Mouse (Mus musculus) embryonic facial prominence, embryonic 15.5 days (tissue): Measurements from ENCODE around the gene Tkt. TPM values are rescaled to one million over a fixed set of nuclear protein-coding genes. Genes with fewer than 3 reads are reported as not detected.

Experiments
- ATAC-seq: fragments of 200-750 bp; cut with Nextera tagmentation; 2 replicates; pipeline ENCODE4 v1.8.0; 2017; ENCODE audit warnings: low read depth, moderate TSS enrichment; ENCODE audit not compliant: insufficient number of reproducible peaks, low FRiP score, low TSS enrichment
- H3K27ac ChIP-seq: fragments of 300-500 bp; sonication (generic); replicated peaks from 2 replicates; pipeline ENCODE4 v1.5.1; 2015; ENCODE audit warnings: mild to moderate bottlenecking, inconsistent platforms
- H3K27me3 ChIP-seq: fragments of 300-500 bp; sonication (generic); 2 replicates; pipeline ENCODE4 v1.6.1; 2015; ENCODE audit warnings: inconsistent platforms
- H3K36me3 ChIP-seq: fragments of 300-500 bp; sonication (generic); 2 replicates; pipeline ENCODE4 v1.6.1; 2015; ENCODE audit warnings: mild to moderate bottlenecking, inconsistent platforms
- H3K4me1 ChIP-seq: fragments of 300-500 bp; sonication (generic); 2 replicates; pipeline ENCODE4 v1.6.1; 2015; ENCODE audit warnings: inconsistent platforms
- H3K4me2 ChIP-seq: fragments of 300-500 bp; sonication (generic); replicated peaks from 2 replicates; pipeline ENCODE4 v1.6.1; 2015; ENCODE audit warnings: mild to moderate bottlenecking, inconsistent platforms
- H3K4me3 ChIP-seq: fragments of 300-500 bp; sonication (generic); replicated peaks from 2 replicates; pipeline ENCODE4 v1.5.1; 2015; ENCODE audit warnings: mild to moderate bottlenecking, inconsistent platforms
- H3K9ac ChIP-seq: fragments of 300-500 bp; sonication (generic); 2 replicates; pipeline ENCODE4 v1.6.1; 2015; ENCODE audit warnings: inconsistent platforms
- H3K9me3 ChIP-seq: fragments of 300-500 bp; sonication (generic); replicated peaks from 2 replicates; pipeline ENCODE4 v1.6.1; 2016; ENCODE audit warnings: inconsistent platforms
- WGBS: fragments of 180-500 bp; shearing (Covaris S2); methylation state at CpG from one replicate; pipeline ENCODE4 v1.1.7; 2015; 5-methylcytosine and 5-hydroxymethylcytosine counted together
- polyA plus RNA-seq: library from polyadenylated mRNA; unstranded; fragments of >200 nt; fragmentation: Nextera tagmentation; extraction: Ambion mirVana; gene quantifications from 2 replicates; pipeline ENCODE4 v1.2.1, GENCODE M21; 2015

Gene Tkt
- polyA plus RNA-seq, 1 experiment from 2014 or later: 204 TPM

DNA sequence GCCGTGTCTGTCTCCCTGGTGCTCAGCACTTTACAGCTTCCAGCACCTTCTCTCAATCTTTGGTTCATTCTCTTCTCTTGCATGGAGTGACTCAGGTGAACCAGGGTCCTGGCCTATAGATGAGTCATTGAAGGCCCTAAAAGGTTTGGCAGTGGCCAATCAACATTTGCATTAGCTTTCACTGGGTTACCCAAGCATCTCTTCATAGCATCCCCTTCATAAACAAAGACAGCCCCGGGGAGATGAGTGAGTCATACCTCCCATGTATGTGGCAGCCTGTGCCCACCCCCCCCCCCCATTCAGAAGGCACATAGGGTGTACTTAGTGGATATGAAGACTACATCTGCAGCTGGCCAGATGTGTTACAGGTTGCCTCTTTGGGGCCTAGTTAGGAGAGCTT lies 8.5 kb downstream of the Tkt start:
- ATAC-seq: no peak
- 81% methylated on average over 2 of the region's 2 CpGs for WGBS
- Histone ChIP-seq H3K4me1 (peaks cover 10% of the 10 kb centered on the region), H3K9me3 (no peaks in the 10 kb centered on the region), H3K27ac (no peak overlapping the region), H3K36me3 (peaks cover 43% of the 10 kb centered on the region), H3K9ac (no peak overlapping the region), H3K27me3 (no peaks in the 10 kb centered on the region), H3K4me3 (no peak overlapping the region), H3K4me2 (no peak overlapping the region)

GRCm38 (mm10) chr14:30557730-30558129 lies 9.6 kb downstream of the Tkt start:
- Histone ChIP-seq H3K27me3 (no peaks in the 10 kb centered on the region), H3K36me3 (peaks cover 47% of the 10 kb centered on the region), H3K27ac (0 out of 2 replicates have a peak overlapping the region, but pooled peaks have one; percentile 1), H3K4me3 (no peak overlapping the region), H3K9me3 (no peaks in the 10 kb centered on the region), H3K4me2 (no peak overlapping the region), H3K4me1 (0 out of 2 replicates have a peak, but pooled peaks cover 9% of the 10 kb centered on the region), H3K9ac (no peak overlapping the region)
- 69% methylated on average over 9 of the region's 9 CpGs for WGBS
- ATAC-seq: no peak

- ATAC-seq: peak; percentile 26; the same call in 1 of the 2 replicates
- Histone ChIP-seq H3K4me2 (no peak overlapping the region), H3K4me3 (no peak overlapping the region), H3K27ac (no peak overlapping the region), H3K27me3 (no peaks in the 10 kb centered on the region), H3K36me3 (peaks cover 57% of the 10 kb centered on the region), H3K4me1 (0 out of 2 replicates have a peak, but pooled peaks cover 9% of the 10 kb centered on the region), H3K9me3 (no peaks in the 10 kb centered on the region), H3K9ac (no peak overlapping the region)
- 76% methylated on average over 17 of the region's 17 CpGs for WGBS
Measured at GRCm38 (mm10) chr14:30559321-30559850, 11.2 kb downstream of the Tkt start.

DNA sequence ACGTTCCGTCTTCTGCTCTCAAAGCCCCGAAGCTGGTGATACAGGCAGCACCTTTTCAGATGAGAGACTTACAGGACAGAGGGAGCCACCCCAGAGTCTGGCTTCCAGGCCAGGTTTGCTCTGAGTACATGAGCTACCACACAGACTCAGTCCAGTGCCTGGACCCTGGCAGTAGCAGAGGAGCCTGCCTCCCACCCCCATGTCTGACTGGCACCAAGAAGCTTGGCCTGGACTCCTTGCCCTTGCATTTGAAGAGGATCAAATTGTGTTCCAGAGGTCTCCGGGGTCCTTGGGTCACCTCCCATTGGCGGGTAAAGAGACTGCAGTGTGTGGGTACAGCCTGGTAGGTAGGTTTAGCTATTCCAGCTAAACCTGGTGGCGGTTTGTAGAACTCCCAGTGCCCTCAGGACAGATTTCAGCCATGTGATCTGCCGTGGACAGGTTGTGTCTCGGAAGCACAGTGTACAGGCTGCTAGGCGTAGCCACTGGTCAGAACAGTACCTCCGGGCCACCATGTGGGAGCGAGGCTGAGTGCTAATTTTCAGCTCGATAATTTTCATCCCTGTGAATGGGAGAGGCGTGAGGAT lies 12.7 kb downstream of the Tkt start:
- Histone ChIP-seq H3K4me2 (no peak overlapping the region), H3K36me3 (peaks cover 68% of the 10 kb centered on the region), H3K9me3 (no peaks in the 10 kb centered on the region), H3K9ac (no peak overlapping the region), H3K27me3 (no peaks in the 10 kb centered on the region), H3K27ac (no peak overlapping the region), H3K4me1 (0 out of 2 replicates have a peak, but pooled peaks cover 9% of the 10 kb centered on the region), H3K4me3 (no peak overlapping the region)
- no peak for ATAC-seq
- WGBS: 87% methylated on average over 13 of the region's 13 CpGs

- WGBS: 72% methylated on average over 14 of the region's 14 CpGs
- no peak overlapping the region for H3K9ac ChIP-seq
- no peak overlapping the region for H3K4me2 ChIP-seq
- H3K4me1 ChIP-seq: 0 out of 2 replicates have a peak, but pooled peaks cover 5% of the 10 kb centered on the region
- H3K36me3 ChIP-seq: peaks cover 69% of the 10 kb centered on the region
- no peaks in the 10 kb centered on the region for H3K9me3 ChIP-seq
- ATAC-seq: no peak
- H3K27ac ChIP-seq: no peak overlapping the region; the same call in 1 of the 2 replicates
- H3K27me3 ChIP-seq: no peaks in the 10 kb centered on the region
- no peak overlapping the region for H3K4me3 ChIP-seq
Measured at GRCm38 (mm10) chr14:30561470-30562187, 13.5 kb downstream of the Tkt start.

DNA sequence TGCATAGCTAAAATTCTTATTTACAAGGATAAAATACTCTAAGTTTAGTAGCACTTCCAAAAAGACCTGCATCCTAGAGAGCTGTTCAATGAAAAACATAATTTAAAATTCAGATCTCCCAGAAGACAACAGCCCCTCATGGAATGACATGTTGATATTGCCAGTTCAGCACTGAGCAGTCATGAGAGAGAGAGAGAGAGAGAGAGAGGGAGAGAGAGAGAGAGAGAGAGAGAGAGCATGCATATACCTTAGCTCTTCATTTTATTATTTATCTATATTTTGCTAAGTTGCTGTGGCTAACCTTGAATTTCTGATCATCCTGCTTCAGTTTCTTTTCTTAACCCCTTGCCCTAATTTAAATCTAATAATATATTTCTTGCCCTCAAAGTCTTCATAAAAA lies 14.2 kb downstream of the Tkt start:
- H3K4me1 ChIP-seq: 0 out of 2 replicates have a peak, but pooled peaks cover 5% of the 10 kb centered on the region
- ATAC-seq: no peak
- H3K4me3 ChIP-seq: no peak overlapping the region
- H3K9ac ChIP-seq: no peak overlapping the region
- H3K27ac ChIP-seq: no peak overlapping the region
- no peak overlapping the region for H3K4me2 ChIP-seq
- peaks cover 75% of the 10 kb centered on the region for H3K36me3 ChIP-seq
- no peaks in the 10 kb centered on the region for H3K9me3 ChIP-seq
- no peaks in the 10 kb centered on the region for H3K27me3 ChIP-seq

- WGBS: 90% methylated on average over 2 of the region's 2 CpGs
Measured at GRCm38 (mm10) chr14:30564451-30564850, 16.3 kb downstream of the Tkt start.

DNA sequence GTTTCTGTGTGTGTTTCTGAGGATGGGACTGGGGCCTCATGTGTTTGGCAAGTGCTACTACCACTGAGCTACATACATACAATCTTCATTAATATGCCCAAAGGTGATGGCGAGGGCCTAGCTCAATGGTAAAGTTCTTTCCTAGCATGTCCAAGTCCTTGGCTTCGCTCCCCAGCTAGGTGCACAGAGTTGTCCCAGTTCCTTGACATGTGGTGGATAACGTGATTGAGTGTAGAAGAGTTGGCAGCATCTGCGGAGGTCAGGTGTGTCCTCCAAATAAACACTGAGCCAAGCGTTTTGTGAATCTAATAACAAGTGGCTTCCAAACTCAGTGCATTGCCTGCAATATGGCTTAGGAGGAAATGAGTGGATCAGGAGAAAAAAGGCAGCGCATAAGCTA lies 18.2 kb downstream of the Tkt start:
- WGBS: 89% methylated on average over 6 of the region's 6 CpGs
- Histone ChIP-seq H3K27ac (no peak overlapping the region), H3K27me3 (no peaks in the 10 kb centered on the region), H3K36me3 (peaks cover 84% of the 10 kb centered on the region), H3K4me2 (no peak overlapping the region), H3K4me3 (no peak overlapping the region), H3K4me1 (no peaks in the 10 kb centered on the region), H3K9ac (no peak overlapping the region), H3K9me3 (no peaks in the 10 kb centered on the region)
- ATAC-seq: no peak

More at GRCm38 (mm10) chr14:30564451-30564850, 16.3 kb downstream of the Tkt start:
- peaks cover 84% of the 10 kb centered on the region for H3K36me3 ChIP-seq
- H3K9me3 ChIP-seq: no peaks in the 10 kb centered on the region
- no peaks in the 10 kb centered on the region for H3K4me1 ChIP-seq
- no peak overlapping the region for H3K4me2 ChIP-seq
- no peak overlapping the region for H3K9ac ChIP-seq
- no peak overlapping the region for H3K4me3 ChIP-seq
- ATAC-seq: no peak
- no peaks in the 10 kb centered on the region for H3K27me3 ChIP-seq
- no peak overlapping the region for H3K27ac ChIP-seq

- Histone ChIP-seq H3K9ac (no peak overlapping the region), H3K27ac (no peak overlapping the region), H3K4me3 (no peak overlapping the region), H3K36me3 (peaks cover 94% of the 10 kb centered on the region), H3K27me3 (no peaks in the 10 kb centered on the region), H3K4me1 (no peaks in the 10 kb centered on the region), H3K4me2 (no peak overlapping the region), H3K9me3 (no peaks in the 10 kb centered on the region)
- no peak for ATAC-seq
- WGBS: 91% methylated on average over 9 of the region's 9 CpGs
Measured at GRCm38 (mm10) chr14:30568016-30568415, 19.9 kb downstream of the Tkt start.

- Histone ChIP-seq H3K27ac (no peak overlapping the region), H3K4me2 (no peak overlapping the region), H3K27me3 (no peaks in the 10 kb centered on the region), H3K36me3 (peaks cover 90% of the 10 kb centered on the region), H3K4me1 (no peaks in the 10 kb centered on the region), H3K9me3 (no peaks in the 10 kb centered on the region), H3K4me3 (no peak overlapping the region), H3K9ac (no peak overlapping the region)
- ATAC-seq: no peak
- 81% methylated on average over 9 of the region's 9 CpGs for WGBS
Measured at GRCm38 (mm10) chr14:30570303-30570702, 22.1 kb downstream of the Tkt start.

GRCm38 (mm10) chr14:30572253-30572652 lies 24.1 kb downstream of the Tkt start:
- 89% methylated on average over 10 of the region's 10 CpGs for WGBS
- Histone ChIP-seq H3K36me3 (peaks cover 76% of the 10 kb centered on the region), H3K27ac (no peak overlapping the region), H3K4me1 (0 out of 2 replicates have a peak, but pooled peaks cover 3% of the 10 kb centered on the region), H3K9ac (no peak overlapping the region), H3K27me3 (no peaks in the 10 kb centered on the region), H3K4me2 (no peak overlapping the region), H3K4me3 (no peak overlapping the region), H3K9me3 (no peaks in the 10 kb centered on the region)
- no peak for ATAC-seq
